Mouse (Mus musculus) neutrophil, adult 83 days (primary cell): ENCODE measurements around the gene Gm8020. TPM values are rescaled to one million over a fixed set of nuclear protein-coding genes. Genes with fewer than 3 reads are reported as not detected.

ENCODE experiments used
- total RNA-seq, 2 experiments: library from RNA; stranded (reverse); gene quantifications; one replicate each; pipeline ENCODE4 v1.2.4; 2023

Gene Gm8020
- not detected for total RNA-seq

DNA sequence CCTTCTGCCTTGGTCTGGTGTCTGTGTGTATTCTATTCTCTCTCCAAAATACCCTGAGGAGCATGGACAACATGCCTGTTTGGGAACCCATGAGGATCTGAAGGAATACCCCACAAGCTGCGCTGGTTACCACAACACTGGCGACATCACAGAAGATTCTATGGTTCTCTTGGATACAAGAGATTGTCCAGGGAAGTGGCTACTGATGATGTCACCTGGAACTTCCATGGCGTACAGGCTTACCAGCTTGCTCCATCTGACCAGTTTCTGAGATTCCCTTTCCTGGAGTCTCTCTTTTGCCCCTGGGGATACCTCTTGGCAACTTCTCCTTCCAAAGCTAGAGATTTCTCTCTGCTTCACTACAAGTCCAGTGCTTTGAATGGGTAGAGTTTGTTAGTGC is at the start of gene Gm8020:
Gm8020 (minus strand) TSS at position 101 of the 400 bp plus-strand sequence.

DNA sequence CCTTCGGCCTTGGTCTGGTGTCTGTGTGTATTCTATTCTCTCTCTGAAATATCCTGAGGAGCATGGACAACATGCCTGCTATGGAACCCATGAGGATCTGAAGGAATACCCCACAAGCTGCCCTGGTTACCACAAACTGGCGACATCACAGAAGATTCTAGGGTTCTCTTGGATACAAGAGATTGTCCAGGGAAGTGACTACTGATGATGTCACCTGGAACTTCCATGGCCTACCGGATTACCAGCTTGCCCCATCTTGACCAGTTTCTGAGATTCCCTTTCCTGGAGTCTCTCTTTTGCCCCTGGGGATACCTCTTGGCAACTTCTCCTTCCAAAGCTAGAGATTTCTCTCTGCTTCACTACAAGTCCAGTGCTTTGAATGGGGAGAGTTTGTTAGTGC is 22.0 kb upstream of the Gm8020 start, which contains the start of gene Gm8024:
Gm8024 (minus strand) TSS at position 101 of the 400 bp plus-strand sequence.

DNA sequence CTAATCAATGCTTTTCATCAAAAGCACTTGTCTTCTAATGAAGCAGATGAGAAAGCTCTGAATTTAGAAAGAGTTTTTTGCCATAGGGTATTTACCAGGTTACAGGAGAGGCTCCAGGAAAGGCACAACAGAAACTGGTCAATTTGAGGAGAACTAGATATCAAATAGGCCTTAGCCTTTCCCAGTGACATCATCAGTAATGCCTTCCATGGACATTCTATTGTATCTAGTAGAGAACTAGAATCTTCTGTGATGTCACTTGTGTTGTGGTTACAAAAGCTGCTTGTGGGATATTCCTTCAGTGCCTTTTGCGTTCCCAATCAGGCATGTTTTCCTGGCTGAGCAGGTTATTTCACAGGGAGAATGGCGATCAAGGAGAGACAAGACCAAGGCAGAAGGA is 38.6 kb downstream of the Gm8020 start, which contains the start of gene Gm8011:
Gm8011 (plus strand) TSS at position 301 of the 400 bp plus-strand sequence.

Other genes with a start within 250 kb of the Gm8020 start
- gene Gm17026, start 242.3 kb downstream of the Gm8020 start, total RNA-seq = not detected
- gene Gm9611, start 205.0 kb downstream of the Gm8020 start, total RNA-seq = not detected
- gene Gm7995, start 192.1 kb downstream of the Gm8020 start, total RNA-seq = not detected
- not detected for gene Gm8005, start 62.7 kb downstream of the Gm8020 start, total RNA-seq
- not detected for gene Gm8011, start 38.5 kb downstream of the Gm8020 start, total RNA-seq
- gene Gm8024, start 21.9 kb upstream of the Gm8020 start, total RNA-seq = not detected
- gene Gm17124, start 97.5 kb upstream of the Gm8020 start, total RNA-seq = not detected
- gene Gm3633, start 139.6 kb upstream of the Gm8020 start, total RNA-seq = not detected
- not detected for gene Gm10378, start 153.6 kb upstream of the Gm8020 start, total RNA-seq